Mouse (Mus musculus): ENCODE measurements around the gene Slc12a9. TPM values are rescaled to one million over a fixed set of nuclear protein-coding genes. Genes with fewer than 3 reads are reported as not detected.

Slc12a9 gene
- polyA plus RNA-seq, 1 experiment from 2014 or later, result 16.0 TPM

GRCm38 (mm10) chr5:137306439-137307005 lies 26.9 kb downstream of the Slc12a9 start:
- Histone ChIP-seq H3K9me3 (peaks cover 6% of the 10 kb centered on the region; the same call in 1 of the 2 replicates), H3K4me1 (peaks cover 32% of the 10 kb centered on the region), H3K4me3 (peak overlapping the region; percentile 93), H3K27ac (peak overlapping the region; percentile 95), H3K27me3 (no peaks in the 10 kb centered on the region), H3K4me2 (replicated peaks) (peak overlapping the region; percentile 75), H3K9ac (peak overlapping the region; percentile 98), H3K36me3 (peaks cover 68% of the 10 kb centered on the region)
- 14% methylated on average over 12 of the region's 12 CpGs for WGBS
- ATAC-seq (ENCODE audit: insufficient number of reproducible peaks, insufficient read depth, low FRiP score, low TSS enrichment), result no peak

DNA sequence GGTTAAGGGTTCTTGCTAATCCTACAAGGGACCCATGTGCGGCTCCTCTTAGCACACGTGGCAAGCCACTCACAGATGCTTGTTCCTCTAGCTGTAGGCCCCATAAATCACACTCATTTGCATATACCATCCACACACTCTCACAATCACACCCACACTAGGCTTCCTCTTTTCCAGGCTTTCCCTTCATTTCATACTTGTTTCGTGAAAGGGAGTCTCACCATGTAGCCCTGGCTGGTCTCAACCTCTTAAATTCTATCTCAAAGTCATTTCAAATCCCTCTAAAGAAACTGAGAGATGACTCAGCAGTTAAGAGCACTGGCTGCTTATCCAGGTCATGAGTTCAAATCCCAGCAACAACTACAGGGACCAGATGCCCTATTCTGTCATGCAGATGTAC lies 27.6 kb downstream of the Slc12a9 start:
- no peak overlapping the region for H3K27ac ChIP-seq
- H3K4me2 ChIP-seq (replicated peaks), result peak overlapping the region; percentile 75
- H3K9me3 ChIP-seq, result peaks cover 6% of the 10 kb centered on the region; the same call in 1 of the 2 replicates
- no peaks in the 10 kb centered on the region for H3K27me3 ChIP-seq
- ATAC-seq (ENCODE audit: insufficient number of reproducible peaks, insufficient read depth, low FRiP score, low TSS enrichment), result no peak
- 0 out of 2 replicates have a peak overlapping the region, but pooled peaks have one; percentile 2 for H3K9ac ChIP-seq
- 77% methylated on average over 3 of the region's 3 CpGs for WGBS
- H3K4me3 ChIP-seq, result peak overlapping the region; percentile 93
- peaks cover 32% of the 10 kb centered on the region for H3K4me1 ChIP-seq
- H3K36me3 ChIP-seq, result peaks cover 68% of the 10 kb centered on the region

GRCm38 (mm10) chr5:137304816-137305215 lies 28.6 kb downstream of the Slc12a9 start:
- Histone ChIP-seq H3K27ac (no peak overlapping the region), H3K4me2 (replicated peaks) (peak overlapping the region; percentile 75), H3K9ac (peak overlapping the region; percentile 2), H3K36me3 (peaks cover 68% of the 10 kb centered on the region), H3K4me3 (peak overlapping the region; percentile 93; the same call in 1 of the 2 replicates), H3K9me3 (peaks cover 6% of the 10 kb centered on the region; the same call in 1 of the 2 replicates), H3K27me3 (no peaks in the 10 kb centered on the region), H3K4me1 (peaks cover 32% of the 10 kb centered on the region)
- WGBS, result 70% methylated on average over 4 of the region's 4 CpGs
- no peak for ATAC-seq (ENCODE audit: insufficient number of reproducible peaks, insufficient read depth, low FRiP score, low TSS enrichment)

DNA sequence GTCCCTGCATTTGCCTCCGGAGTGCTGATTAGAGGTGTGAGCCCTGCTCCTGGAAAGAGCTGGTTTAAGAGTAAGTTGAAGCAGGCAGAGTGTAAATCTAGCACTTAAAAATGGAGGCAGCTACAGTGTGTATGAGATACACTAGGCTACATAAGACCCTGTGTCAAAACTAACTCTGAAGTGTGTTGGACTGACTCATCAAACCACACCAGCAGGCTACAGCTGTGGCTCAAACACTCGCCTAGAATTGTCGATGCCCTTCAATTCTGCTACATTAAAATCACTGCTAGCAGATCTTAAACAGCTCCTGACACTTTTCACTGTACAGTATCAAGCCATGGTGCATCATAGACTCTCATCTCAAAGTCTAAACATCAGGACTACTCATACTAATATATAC lies 29.2 kb downstream of the Slc12a9 start:
- H3K9ac ChIP-seq, result no peak overlapping the region
- H3K4me2 ChIP-seq (replicated peaks), result no peak overlapping the region; the same call in 1 of the 2 replicates
- H3K9me3 ChIP-seq, result peaks cover 6% of the 10 kb centered on the region; the same call in 1 of the 2 replicates
- H3K27ac ChIP-seq, result no peak overlapping the region
- H3K4me3 ChIP-seq, result no peak overlapping the region
- no peak for ATAC-seq (ENCODE audit: insufficient number of reproducible peaks, insufficient read depth, low FRiP score, low TSS enrichment)
- H3K36me3 ChIP-seq, result peaks cover 68% of the 10 kb centered on the region
- H3K27me3 ChIP-seq, result no peaks in the 10 kb centered on the region
- WGBS, result 88% methylated on average over 3 of the region's 3 CpGs
- peaks cover 32% of the 10 kb centered on the region for H3K4me1 ChIP-seq

- Histone ChIP-seq H3K4me3 (no peak overlapping the region), H3K9ac (no peak overlapping the region)
These were observed 29.8 kb downstream of the Slc12a9 start for GRCm38 (mm10) chr5:137303609-137304008.

GRCm38 (mm10) chr5:137301253-137301652 lies 32.1 kb downstream of the Slc12a9 start:
- Histone ChIP-seq H3K36me3 (peaks cover 88% of the 10 kb centered on the region), H3K9me3 (no peaks in the 10 kb centered on the region), H3K4me1 (peaks cover 24% of the 10 kb centered on the region), H3K27me3 (no peaks in the 10 kb centered on the region), H3K4me2 (replicated peaks) (no peak overlapping the region), H3K4me3 (no peak overlapping the region), H3K9ac (no peak overlapping the region), H3K27ac (no peak overlapping the region)
- WGBS, result 81% methylated on average over 21 of the region's 21 CpGs
- no peak for ATAC-seq (ENCODE audit: insufficient number of reproducible peaks, insufficient read depth, low FRiP score, low TSS enrichment)

More at GRCm38 (mm10) chr5:137303609-137304008, 29.8 kb downstream of the Slc12a9 start:
- ATAC-seq (ENCODE audit: insufficient number of reproducible peaks, insufficient read depth, low FRiP score, low TSS enrichment), result no peak
- H3K9me3 ChIP-seq, result peaks cover 3% of the 10 kb centered on the region; the same call in 1 of the 2 replicates
- H3K4me2 ChIP-seq (replicated peaks), result no peak overlapping the region
- H3K36me3 ChIP-seq, result peaks cover 68% of the 10 kb centered on the region
- H3K4me1 ChIP-seq, result peaks cover 32% of the 10 kb centered on the region
- H3K27ac ChIP-seq, result no peak overlapping the region
- WGBS, result 89% methylated on average over 4 of the region's 4 CpGs
- no peaks in the 10 kb centered on the region for H3K27me3 ChIP-seq

DNA sequence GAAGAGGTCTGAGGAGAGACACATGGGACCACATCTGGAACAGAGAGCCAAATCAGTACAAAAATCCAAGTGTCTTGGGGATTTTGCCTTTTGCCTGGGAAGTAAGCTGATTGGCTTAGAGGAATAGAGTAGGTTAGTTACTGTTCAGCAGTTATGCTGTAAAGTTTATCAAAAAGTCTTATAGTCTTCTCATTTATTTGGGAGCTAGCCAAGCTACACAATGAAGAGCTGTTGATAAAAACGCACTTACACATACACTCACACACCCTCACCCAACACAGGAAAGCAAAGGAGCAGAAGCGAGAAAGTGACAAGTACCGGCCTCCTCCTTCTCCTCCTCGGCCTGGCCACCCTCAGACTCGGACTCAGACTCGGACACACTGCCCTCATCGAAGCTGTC lies 34.2 kb downstream of the Slc12a9 start:
- Histone ChIP-seq H3K4me1 (peaks cover 13% of the 10 kb centered on the region), H3K9ac (no peak overlapping the region), H3K36me3 (peaks cover 89% of the 10 kb centered on the region), H3K27ac (no peak overlapping the region), H3K4me3 (no peak overlapping the region), H3K27me3 (no peaks in the 10 kb centered on the region), H3K4me2 (replicated peaks) (no peak overlapping the region), H3K9me3 (no peaks in the 10 kb centered on the region)
- ATAC-seq (ENCODE audit: insufficient number of reproducible peaks, insufficient read depth, low FRiP score, low TSS enrichment), result no peak
- 89% methylated on average over 7 of the region's 7 CpGs for WGBS

GRCm38 (mm10) chr5:137297126-137297525 lies 36.3 kb downstream of the Slc12a9 start:
- WGBS, result 91% methylated on average over 14 of the region's 14 CpGs
- no peak overlapping the region for H3K4me2 ChIP-seq (replicated peaks)
- peaks cover 71% of the 10 kb centered on the region for H3K36me3 ChIP-seq
- no peak overlapping the region for H3K27ac ChIP-seq
- peaks cover 18% of the 10 kb centered on the region for H3K4me1 ChIP-seq
- no peak overlapping the region for H3K4me3 ChIP-seq
- no peak for ATAC-seq (ENCODE audit: insufficient number of reproducible peaks, insufficient read depth, low FRiP score, low TSS enrichment)
- H3K27me3 ChIP-seq, result peaks cover 7% of the 10 kb centered on the region
- no peaks in the 10 kb centered on the region for H3K9me3 ChIP-seq
- H3K9ac ChIP-seq, result no peak overlapping the region

- no peaks in the 10 kb centered on the region for H3K9me3 ChIP-seq
- ATAC-seq (ENCODE audit: insufficient number of reproducible peaks, insufficient read depth, low FRiP score, low TSS enrichment), result no peak
- H3K27me3 ChIP-seq, result peaks cover 21% of the 10 kb centered on the region
- no peak overlapping the region for H3K4me2 ChIP-seq (replicated peaks)
- H3K36me3 ChIP-seq, result peaks cover 57% of the 10 kb centered on the region
- peaks cover 18% of the 10 kb centered on the region for H3K4me1 ChIP-seq
- 92% methylated on average over 15 of the region's 15 CpGs for WGBS
- no peak overlapping the region for H3K4me3 ChIP-seq
- no peak overlapping the region for H3K9ac ChIP-seq
- H3K27ac ChIP-seq, result no peak overlapping the region
These were observed 37.7 kb downstream of the Slc12a9 start for GRCm38 (mm10) chr5:137295712-137296111.

DNA sequence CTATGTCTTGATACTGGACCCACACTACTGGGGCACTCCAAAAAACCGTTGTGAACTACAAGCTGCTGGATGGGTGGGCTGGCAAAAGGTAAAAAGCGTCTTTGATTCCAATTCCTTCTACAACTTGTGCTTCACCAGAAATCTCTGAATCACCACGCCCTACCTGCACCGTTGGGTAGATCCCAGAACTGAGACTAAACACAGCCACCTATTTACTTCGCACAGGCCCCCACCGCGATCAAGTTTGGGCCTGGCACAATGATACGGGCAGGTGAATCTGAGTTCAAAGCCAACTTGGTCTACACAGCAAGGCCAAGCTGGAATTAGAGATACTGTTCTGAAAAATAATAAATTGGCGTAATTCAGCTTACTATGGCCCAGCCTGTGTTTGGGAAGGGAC lies 38.1 kb downstream of the Slc12a9 start:
- Histone ChIP-seq H3K4me3 (peak overlapping the region; percentile 44), H3K4me2 (replicated peaks) (peak overlapping the region; percentile 99), H3K27ac (peak overlapping the region; percentile 89), H3K9ac (peak overlapping the region; percentile 78), H3K9me3 (no peaks in the 10 kb centered on the region), H3K36me3 (peaks cover 53% of the 10 kb centered on the region), H3K4me1 (peaks cover 18% of the 10 kb centered on the region), H3K27me3 (peaks cover 25% of the 10 kb centered on the region)
- ATAC-seq (ENCODE audit: insufficient number of reproducible peaks, insufficient read depth, low FRiP score, low TSS enrichment), result no peak
- WGBS, result 82% methylated on average over 9 of the region's 9 CpGs

DNA sequence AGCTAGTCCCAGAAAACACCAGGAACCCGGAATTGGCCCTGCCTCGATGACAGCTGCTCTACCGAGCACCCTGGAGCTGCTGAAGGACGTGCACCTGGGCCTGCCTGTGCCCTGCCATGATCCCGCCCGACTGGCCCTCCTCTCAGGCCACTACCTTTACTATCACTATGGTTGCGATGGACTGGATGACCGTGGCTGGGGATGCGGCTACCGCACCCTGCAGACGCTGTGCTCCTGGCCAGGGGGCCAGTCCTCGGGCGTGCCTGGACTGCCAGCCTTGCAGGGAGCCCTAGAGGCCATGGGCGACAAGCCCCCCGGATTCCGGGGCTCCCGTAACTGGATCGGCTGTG lies 38.7 kb downstream of the Slc12a9 start:
- Histone ChIP-seq H3K9me3 (no peaks in the 10 kb centered on the region), H3K4me3 (peak overlapping the region; percentile 44), H3K4me2 (replicated peaks) (peak overlapping the region; percentile 99), H3K36me3 (peaks cover 47% of the 10 kb centered on the region), H3K9ac (peak overlapping the region; percentile 78), H3K4me1 (peaks cover 18% of the 10 kb centered on the region), H3K27me3 (peaks cover 31% of the 10 kb centered on the region), H3K27ac (peak overlapping the region; percentile 89)
- ATAC-seq (ENCODE audit: insufficient number of reproducible peaks, insufficient read depth, low FRiP score, low TSS enrichment), result peak; percentile 30; the same call in 1 of the 2 replicates
- WGBS, result 8% methylated on average over 18 of the region's 18 CpGs

Measured in embryonic facial prominence, embryonic 12.5 days (tissue).